Mouse (Mus musculus): ENCODE measurements at regions not wholly inside any gene's neighbourhood (a gene's known extent, or its start where the extent isn't known, plus 50 kb on each side); places are given as distances from the start of the nearest gene placed in this dataset.

DNA sequence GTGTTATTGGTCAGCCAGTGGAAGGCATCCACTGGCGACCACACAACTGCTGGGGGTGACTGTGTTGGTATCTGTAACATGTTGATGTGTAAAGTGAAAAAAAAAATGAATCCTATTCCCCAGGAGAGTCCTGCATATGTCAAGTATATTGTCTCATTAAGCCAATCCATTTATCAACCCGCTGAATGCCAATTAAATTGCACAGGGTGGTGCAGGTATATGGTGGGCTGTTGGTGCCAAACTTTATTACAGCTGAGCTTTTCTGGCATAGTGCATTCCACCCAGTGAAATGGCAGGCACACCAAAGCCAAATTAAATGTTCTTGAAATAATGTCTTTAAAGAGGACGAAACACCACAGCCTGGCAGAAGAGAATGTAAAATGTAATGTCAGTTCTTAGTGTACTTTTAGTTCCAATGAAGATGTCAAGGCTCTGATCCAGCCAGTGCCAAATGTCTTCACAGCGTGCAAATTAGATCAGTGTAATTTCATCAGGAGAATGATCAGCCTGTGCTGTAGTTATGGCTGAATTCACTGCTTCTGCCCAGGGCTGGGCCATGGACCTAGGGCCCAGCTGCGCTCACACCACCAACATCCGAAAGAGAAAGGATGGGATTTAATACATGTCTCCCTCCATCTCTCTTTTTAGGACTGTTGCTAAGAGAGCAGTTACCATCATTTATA is 66.6 kb upstream of the Itga4 start:
- TF ChIP-seq CTCF (IDR thresholded peaks at IDR 0.05; ENCODE audit: low read depth): no peak
- TF ChIP-seq EP300 (IDR thresholded peaks at IDR 0.05; ENCODE audit: low read depth): no peak
